Mouse (Mus musculus): ENCODE results near the gene Alas2. TPM values are rescaled to one million over a fixed set of nuclear protein-coding genes. Genes with fewer than 3 reads are reported as not detected.

The Alas2 gene
- 14.5 and 37.8 TPM in 2 replicates for polyA plus RNA-seq (2012; rRNA removed)

GRCm38 (mm10) chrX:150547239-150547638, at the start of gene Alas2:
TSS of gene Alas2 (plus strand) at chrX:150547375.
- DNase-seq (ENCODE audit: low read depth), result no peak

- no peak for DNase-seq (ENCODE audit: low read depth)
Observed at GRCm38 (mm10) chrX:150508696-150509095, 38.5 kb upstream of the Alas2 start.

GRCm38 (mm10) chrX:150510631-150511030, 36.5 kb upstream of the Alas2 start:
- no peak for DNase-seq (ENCODE audit: low read depth)

- no peak for DNase-seq (ENCODE audit: low read depth)
Observed at GRCm38 (mm10) chrX:150511274-150511673, 35.9 kb upstream of the Alas2 start.

GRCm38 (mm10) chrX:150514127-150514526, 33.0 kb upstream of the Alas2 start:
- DNase-seq (ENCODE audit: low read depth), result no peak

GRCm38 (mm10) chrX:150516015-150516414, 31.2 kb upstream of the Alas2 start:
- no peak for DNase-seq (ENCODE audit: low read depth)

GRCm38 (mm10) chrX:150516477-150516876, 30.7 kb upstream of the Alas2 start:
- DNase-seq (ENCODE audit: low read depth), result no peak

GRCm38 (mm10) chrX:150540111-150540510, 7.1 kb upstream of the Alas2 start:
- no peak for DNase-seq (ENCODE audit: low read depth)

GRCm38 (mm10) chrX:150541684-150542083, 5.5 kb upstream of the Alas2 start:
- no peak for DNase-seq (ENCODE audit: low read depth)

GRCm38 (mm10) chrX:150549639-150550038, 2.5 kb downstream of the Alas2 start:
- no peak for DNase-seq (ENCODE audit: low read depth)

- DNase-seq (ENCODE audit: low read depth), result no peak
Observed at GRCm38 (mm10) chrX:150551986-150552385, 4.8 kb downstream of the Alas2 start.

GRCm38 (mm10) chrX:150554032-150554431, 6.9 kb downstream of the Alas2 start:
- DNase-seq (ENCODE audit: low read depth), result no peak

GRCm38 (mm10) chrX:150564644-150565357, 17.6 kb downstream of the Alas2 start:
- no peak for DNase-seq (ENCODE audit: low read depth)

GRCm38 (mm10) chrX:150581921-150582320, 34.7 kb downstream of the Alas2 start:
- no peak for DNase-seq (ENCODE audit: low read depth)

GRCm38 (mm10) chrX:150585116-150585515, 37.9 kb downstream of the Alas2 start:
- no peak for DNase-seq (ENCODE audit: low read depth)

GRCm38 (mm10) chrX:150588023-150588764, 41.0 kb downstream of the Alas2 start, which contains the start of gene Pfkfb1:
TSS of gene Pfkfb1 (plus strand) at chrX:150588229.
- DNase-seq (ENCODE audit: low read depth), result no peak

GRCm38 (mm10) chrX:150589696-150590095, 42.5 kb downstream of the Alas2 start, which contains the start of gene Apex2:
TSS of gene Apex2 (minus strand) at chrX:150589868.
- DNase-seq (ENCODE audit: low read depth), result no peak

GRCm38 (mm10) chrX:150593266-150594035, 46.3 kb downstream of the Alas2 start:
- DNase-seq (ENCODE audit: low read depth), result no peak

GRCm38 (mm10) chrX:150594176-150594575, 47.0 kb downstream of the Alas2 start:
- no peak for DNase-seq (ENCODE audit: low read depth)

- DNase-seq (ENCODE audit: low read depth), result no peak
Observed at GRCm38 (mm10) chrX:150595016-150595760, 48.0 kb downstream of the Alas2 start.

GRCm38 (mm10) chrX:150598882-150599281, 51.7 kb downstream of the Alas2 start:
- DNase-seq (ENCODE audit: low read depth), result no peak
